Mouse (Mus musculus) stomach, postnatal 0 days (tissue): ENCODE results near the gene Cuedc1.

ENCODE experiments used
- CTCF ChIP-seq: IDR thresholded peaks from 2 replicates; pipeline ENCODE4 v1.5.1; 2016; ENCODE audit warnings: antibody characterized with exemption, low read depth, mild to moderate bottlenecking, moderate library complexity
- EP300 ChIP-seq: optimal IDR thresholded peaks from 2 replicates; pipeline ENCODE3; 2016; ENCODE audit warnings: antibody characterized with exemption

GRCm38 (mm10) chr11:88100170-88100569, 2.3 kb downstream of the Cuedc1 start:
- TF ChIP-seq CTCF: no peak
- TF ChIP-seq EP300: no peak
